19 mouse cellular contexts compared by ENCODE assay signal in the genomic region with DNA sequence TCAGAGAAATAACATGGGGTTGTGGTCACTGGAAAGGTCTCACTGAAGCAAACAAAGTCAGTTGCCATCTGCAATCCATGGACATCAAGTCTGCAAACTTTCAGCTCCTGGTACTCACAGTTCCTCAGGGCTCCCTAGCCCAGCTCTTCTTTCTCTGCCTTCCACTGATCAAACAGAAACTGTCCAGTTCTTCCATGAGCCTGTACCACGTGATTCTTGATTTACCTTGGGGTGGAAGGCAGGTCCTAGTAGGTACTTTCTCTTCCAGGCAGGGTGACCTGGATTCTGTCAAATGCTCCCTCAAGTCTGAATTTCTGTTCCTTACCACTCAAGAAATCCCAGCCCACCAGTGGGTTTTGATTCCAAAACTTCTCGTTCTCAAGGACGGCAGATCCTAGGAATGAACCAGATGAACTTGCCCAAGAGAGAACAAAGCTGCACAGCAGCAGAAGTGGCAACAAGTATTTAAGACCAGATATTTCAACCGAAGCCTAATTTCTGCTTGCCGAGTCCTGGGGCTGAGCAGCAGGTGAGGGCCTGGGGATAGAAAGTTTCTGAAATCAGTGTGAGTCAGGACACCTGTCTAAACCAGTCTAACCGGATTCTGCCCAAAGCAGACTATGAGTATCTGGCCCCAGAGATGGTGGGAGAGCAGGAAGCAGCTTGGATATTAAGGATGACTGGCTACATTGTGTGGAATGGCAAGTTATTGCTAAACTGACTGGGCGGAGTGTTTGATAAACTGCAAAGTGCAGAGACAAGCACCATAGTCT. TPM values are rescaled to one million over a fixed set of nuclear protein-coding genes. Genes with fewer than 3 reads are reported as not detected.
A peak's percentile ranks its signal among the peaks of the same experiment; 100 is the strongest.
DNase-seq lines count a peak whose midpoint lies in the region; ATAC-seq and TF ChIP-seq lines count a peak whose summit lies in the region.
"Had no signal": no experiment of that assay in that cellular context is flagged by ENCODE, and none has a peak within 500 bp of the region (broad histone marks: within the 10 kb centered on the region; RNA-seq: fewer than 3 reads in every experiment).

No protein-coding gene starts in this region.

- H3K4me2 ChIP-seq in lung, embryonic 14.5 days, result peak overlapping the region; percentile 28; the same call in 1 of the 2 replicates
- H3K4me2 ChIP-seq in embryonic facial prominence, embryonic 15.5 days (replicated peaks), result no peak overlapping the region
- H3K4me2 ChIP-seq in intestine, embryonic 15.5 days (replicated peaks), result peak overlapping the region; percentile 26
- H3K4me2 ChIP-seq in stomach, embryonic 15.5 days, result 0 out of 2 replicates have a peak overlapping the region, but pooled peaks have one; percentile 13
- H3K4me2 ChIP-seq in forebrain, embryonic 13.5 days, result no peak overlapping the region
- H3K4me2 ChIP-seq: limb, embryonic 12.5 days; liver, embryonic 15.5 days; neural tube, embryonic 15.5 days had no signal

- peak overlapping the region; percentile 86 for H3K27ac ChIP-seq in lung, embryonic 14.5 days (ENCODE audit: low read depth)
- no peak overlapping the region for H3K27ac ChIP-seq in embryonic facial prominence, embryonic 15.5 days (replicated peaks)
- H3K27ac ChIP-seq in intestine, embryonic 15.5 days, result peak overlapping the region; percentile 56
- peak overlapping the region; percentile 80 for H3K27ac ChIP-seq in stomach, embryonic 15.5 days
- no peak overlapping the region for H3K27ac ChIP-seq in forebrain, embryonic 13.5 days
- H3K27ac ChIP-seq: gastrocnemius, adult 2 months; hindbrain, postnatal 0 days; limb, embryonic 12.5 days; liver, embryonic 15.5 days; midbrain, embryonic 10.5 days; neural tube, embryonic 15.5 days had no signal

- H3K9me3 ChIP-seq in lung, embryonic 14.5 days (ENCODE audit: low read depth, low read length), result no peaks in the 10 kb centered on the region
- H3K9me3 ChIP-seq in embryonic facial prominence, embryonic 15.5 days (replicated peaks), result no peaks in the 10 kb centered on the region
- H3K9me3 ChIP-seq in intestine, embryonic 15.5 days, result no peaks in the 10 kb centered on the region
- no peaks in the 10 kb centered on the region for H3K9me3 ChIP-seq in stomach, embryonic 15.5 days
- no peaks in the 10 kb centered on the region for H3K9me3 ChIP-seq in forebrain, embryonic 13.5 days (replicated peaks)
- H3K9me3 ChIP-seq: limb, embryonic 12.5 days; liver, embryonic 15.5 days; midbrain, embryonic 10.5 days; neural tube, embryonic 15.5 days had no signal

- TF ChIP-seq CTCF in lung, embryonic 14.5 days (IDR thresholded peaks at IDR 0.05; ENCODE audit: low read depth), result no peak
- no peak for TF ChIP-seq CTCF in lung, adult 2 months (IDR thresholded peaks at IDR 0.05; ENCODE audit: insufficient read depth, low read length)

- peaks cover 3% of the 10 kb centered on the region; the same call in 1 of the 2 replicates for H3K4me1 ChIP-seq in lung, embryonic 14.5 days (ENCODE audit: insufficient read depth)
- H3K4me1 ChIP-seq in lung, adult 2 months (ENCODE audit: control insufficient read depth, insufficient read depth, low read length), result no peaks in the 10 kb centered on the region; the same call in 1 of the 2 replicates
- H3K4me1 ChIP-seq in embryonic facial prominence, embryonic 15.5 days, result no peaks in the 10 kb centered on the region
- H3K4me1 ChIP-seq in intestine, embryonic 15.5 days (replicated peaks), result no peaks in the 10 kb centered on the region; the same call in 1 of the 2 replicates
- 0 out of 2 replicates have a peak, but pooled peaks cover 3% of the 10 kb centered on the region for H3K4me1 ChIP-seq in stomach, embryonic 15.5 days
- no peaks in the 10 kb centered on the region for H3K4me1 ChIP-seq in forebrain, embryonic 13.5 days
- H3K4me1 ChIP-seq: limb, embryonic 12.5 days; liver, embryonic 15.5 days; neural tube, embryonic 15.5 days had no signal

- ATAC-seq in lung, embryonic 14.5 days (ENCODE audit: insufficient read depth), result peak; percentile 75
- peak; percentile 41; the same call in 1 of the 2 replicates for ATAC-seq in embryonic facial prominence, embryonic 15.5 days (ENCODE audit: insufficient number of reproducible peaks, low FRiP score, low TSS enrichment, low read depth)
- peak; percentile 97 for ATAC-seq in intestine, embryonic 15.5 days
- peak; percentile 86 for ATAC-seq in stomach, embryonic 15.5 days (ENCODE audit: insufficient read depth, low FRiP score, low read depth)
- no peak for ATAC-seq in forebrain, embryonic 13.5 days
- ATAC-seq: forebrain, embryonic 16.5 days; hindbrain, postnatal 0 days had no signal

- no peaks in the 10 kb centered on the region for H3K27me3 ChIP-seq in lung, embryonic 14.5 days (ENCODE audit: insufficient read depth, low read length)
- H3K27me3 ChIP-seq in embryonic facial prominence, embryonic 15.5 days, result no peaks in the 10 kb centered on the region; the same call in 1 of the 2 replicates
- no peaks in the 10 kb centered on the region for H3K27me3 ChIP-seq in intestine, embryonic 15.5 days (replicated peaks)
- H3K27me3 ChIP-seq in stomach, embryonic 15.5 days (replicated peaks), result no peaks in the 10 kb centered on the region
- no peaks in the 10 kb centered on the region for H3K27me3 ChIP-seq in forebrain, embryonic 13.5 days
- H3K27me3 ChIP-seq: limb, embryonic 12.5 days; liver, embryonic 15.5 days; neural tube, embryonic 15.5 days had no signal

- no peaks in the 10 kb centered on the region for H3K36me3 ChIP-seq in lung, embryonic 14.5 days (ENCODE audit: insufficient read depth)
- H3K36me3 ChIP-seq in embryonic facial prominence, embryonic 15.5 days, result no peaks in the 10 kb centered on the region
- no peaks in the 10 kb centered on the region for H3K36me3 ChIP-seq in intestine, embryonic 15.5 days
- H3K36me3 ChIP-seq in stomach, embryonic 15.5 days, result no peaks in the 10 kb centered on the region
- no peaks in the 10 kb centered on the region for H3K36me3 ChIP-seq in forebrain, embryonic 13.5 days (ENCODE audit: poor library complexity, severe bottlenecking)
- H3K36me3 ChIP-seq: G1E; limb, embryonic 12.5 days; liver, embryonic 15.5 days; midbrain, embryonic 10.5 days; neural tube, embryonic 15.5 days had no signal

- 56% methylated on average over 7 of the region's 7 CpGs for WGBS in lung, embryonic 14.5 days
- 62% methylated on average over 7 of the region's 7 CpGs for WGBS in lung, adult 2 months
- WGBS in embryonic facial prominence, embryonic 15.5 days, result 68% methylated on average over 7 of the region's 7 CpGs
- WGBS in intestine, embryonic 15.5 days, result 59% methylated on average over 7 of the region's 7 CpGs
- 56% methylated on average over 7 of the region's 7 CpGs for WGBS in stomach, embryonic 15.5 days
- WGBS in forebrain, embryonic 13.5 days, result 89% methylated on average over 7 of the region's 7 CpGs

- H3K9ac ChIP-seq in lung, embryonic 14.5 days, result no peak overlapping the region
- H3K9ac ChIP-seq in embryonic facial prominence, embryonic 15.5 days, result no peak overlapping the region
- no peak overlapping the region for H3K9ac ChIP-seq in intestine, embryonic 15.5 days
- no peak overlapping the region for H3K9ac ChIP-seq in stomach, embryonic 15.5 days
- no peak overlapping the region for H3K9ac ChIP-seq in forebrain, embryonic 13.5 days
- H3K9ac ChIP-seq: limb, embryonic 12.5 days; liver, embryonic 15.5 days; neural tube, embryonic 15.5 days had no signal

- intact Hi-C loops in left cerebral cortex, postnatal 10 days (cut with DNase I), result no loop called here

- no peak for TF ChIP-seq POLR2A in lung, adult 2 months (IDR thresholded peaks at IDR 0.05; ENCODE audit: borderline replicate concordance, extremely low read depth, low read depth, low read length)

- DNase-seq in lung, embryonic 14.5 days, result peak; percentile 64
- no peak for DNase-seq in lung, adult 2 months
- no peak for DNase-seq in left cerebral cortex, postnatal 10 days (ENCODE audit: extremely low spot score in 1 of 2, low spot score in 2 of 2)
- DNase-seq: adrenal gland, adult 2 months; cerebellum, adult 11-12 months; gastrocnemius, adult 2 months; heart, postnatal 14 days; kidney, postnatal 36 days had no signal

- no peak overlapping the region for H3K4me3 ChIP-seq in lung, embryonic 14.5 days (ENCODE audit: low read depth, low read length)
- H3K4me3 ChIP-seq in lung, adult 2 months (replicated peaks; ENCODE audit: extremely low read depth, low read depth, low read length), result no peak overlapping the region
- no peak overlapping the region for H3K4me3 ChIP-seq in embryonic facial prominence, embryonic 15.5 days (replicated peaks)
- H3K4me3 ChIP-seq in intestine, embryonic 15.5 days (replicated peaks), result no peak overlapping the region
- H3K4me3 ChIP-seq in stomach, embryonic 15.5 days (replicated peaks), result no peak overlapping the region
- no peak overlapping the region for H3K4me3 ChIP-seq in forebrain, embryonic 13.5 days
- H3K4me3 ChIP-seq: gastrocnemius, adult 2 months; limb, embryonic 12.5 days; liver, embryonic 15.5 days; midbrain, embryonic 10.5 days; neural tube, embryonic 15.5 days had no signal

RNA-seq across cellular contexts. Expression of a gene that starts 44.2 kb away (rescaled TPM):
- polyA plus RNA-seq in lung, embryonic 14.5 days (2014; fragmentation: Nextera tagmentation; extraction: Ambion mirVana), result 28.2 and 31.8 TPM in 2 replicates
- 20.0 and 25.6 TPM in 2 replicates for polyA plus RNA-seq in lung, adult 2 months (2012; rRNA removed)
- 16.0 and 19.0 TPM in 2 replicates for polyA plus RNA-seq in embryonic facial prominence, embryonic 15.5 days (2015; fragmentation: Nextera tagmentation; extraction: Ambion mirVana)
- polyA plus RNA-seq in intestine, embryonic 15.5 days (2015; fragmentation: Nextera tagmentation; extraction: Ambion mirVana), result 14.2 and 16.2 TPM in 2 replicates
- 15.8 and 16.6 TPM in 2 replicates for polyA plus RNA-seq in stomach, embryonic 15.5 days (2015; fragmentation: Nextera tagmentation; extraction: Ambion mirVana)
- 22.4 and 27.2 TPM in 2 replicates for polyA plus RNA-seq in forebrain, embryonic 13.5 days (2015; fragmentation: Nextera tagmentation; extraction: Ambion mirVana)
- total RNA-seq in left cerebral cortex, postnatal 10 days (2021), result 10 to 100 TPM; 79.1 to 81.6 TPM

Comparison
In these comparisons a context has a peak if more than half of its experiments do, and no peak if none do; other contexts are left out.
1. H3K27ac ChIP-seq: peak in lung, embryonic 14.5 days (single experiment), intestine, embryonic 15.5 days (single experiment) and stomach, embryonic 15.5 days (single experiment); none in embryonic facial prominence, embryonic 15.5 days (single experiment) and forebrain, embryonic 13.5 days (single experiment).
2. H3K4me2 ChIP-seq: peak in lung, embryonic 14.5 days (single experiment), intestine, embryonic 15.5 days (single experiment) and stomach, embryonic 15.5 days (single experiment); none in embryonic facial prominence, embryonic 15.5 days (single experiment) and forebrain, embryonic 13.5 days (single experiment).